Mouse (Mus musculus) limb, embryonic 14.5 days (tissue): Measurements from ENCODE around the gene Fam149b. TPM values are rescaled to one million over a fixed set of nuclear protein-coding genes. Genes with fewer than 3 reads are reported as not detected.

ENCODE experiments used
- ATAC-seq: fragments of 200-750 bp; cut with Nextera tagmentation; 2 replicates; pipeline ENCODE4 v1.8.0; 2017; ENCODE audit warnings: low read depth, moderate number of reproducible peaks, moderate TSS enrichment; ENCODE audit not compliant: low FRiP score
- DNase-seq: peaks from one replicate; pipeline ENCODE4 v3.0.0-alpha.2; 2015; ENCODE audit warnings: low spot score
- H3K27ac ChIP-seq: fragments of 300-500 bp; sonication (generic); replicated peaks from 2 replicates; pipeline ENCODE4 v1.5.1; 2014; ENCODE audit warnings: low read depth, mild to moderate bottlenecking, low read length, moderate library complexity, mixed read lengths
- H3K27me3 ChIP-seq: fragments of 300-500 bp; sonication (generic); 2 replicates; pipeline ENCODE4 v1.6.1; 2014; ENCODE audit warnings: low read length, mixed read lengths; ENCODE audit not compliant: control insufficient read depth, insufficient read depth
- H3K36me3 ChIP-seq: fragments of 300-500 bp; sonication (generic); 2 replicates; pipeline ENCODE4 v1.6.1; 2014; ENCODE audit warnings: mild to moderate bottlenecking, low read length, moderate library complexity, mixed read lengths; ENCODE audit not compliant: control insufficient read depth, insufficient read depth
- H3K4me1 ChIP-seq: fragments of 300-500 bp; sonication (generic); 2 replicates; pipeline ENCODE4 v1.6.1; 2014; ENCODE audit warnings: antibody characterized with exemption, low read length, mixed read lengths; ENCODE audit not compliant: control insufficient read depth, insufficient read depth
- H3K4me2 ChIP-seq: fragments of 300-500 bp; sonication (generic); replicated peaks from 2 replicates; pipeline ENCODE4 v1.6.1; 2014; ENCODE audit warnings: low read depth, mild to moderate bottlenecking, low read length, moderate library complexity; ENCODE audit not compliant: severe bottlenecking
- H3K4me3 ChIP-seq: fragments of 300-500 bp; sonication (generic); replicated peaks from 2 replicates; pipeline ENCODE4 v1.5.1; 2014; ENCODE audit warnings: low read length
- H3K9ac ChIP-seq: fragments of 300-500 bp; sonication (generic); 2 replicates; pipeline ENCODE4 v1.6.1; 2014; ENCODE audit warnings: mild to moderate bottlenecking, low read depth, low read length, moderate library complexity; ENCODE audit not compliant: severe bottlenecking
- H3K9me3 ChIP-seq: fragments of 300-500 bp; sonication (generic); 2 replicates; pipeline ENCODE4 v1.6.1; 2016; ENCODE audit warnings: low read length; ENCODE audit not compliant: control insufficient read depth
- POLR2A ChIP-seq: fragments of 200-500 bp; IDR thresholded peaks from 2 replicates; pipeline ENCODE4 v1.8.0; 2012; ENCODE audit warnings: inconsistent platforms, mild to moderate bottlenecking, moderate library complexity, borderline replicate concordance; ENCODE audit not compliant: insufficient read depth, insufficient read length; ENCODE audit errors: extremely low read depth
- WGBS: fragments of 180-500 bp; shearing (Covaris S2); extraction: QIAGEN DNeasy Blood & Tissue Kit; methylation state at CpG from one replicate; pipeline ENCODE4 v1.1.7; 2014; 5-methylcytosine and 5-hydroxymethylcytosine counted together
- polyA plus RNA-seq, 2 experiments: library from polyadenylated mRNA; depleted of rRNA in 1 of 2; stranded (reverse) in 1 of 2; unstranded in 1 of 2; fragments of >200 nt; fragmentation: Nextera tagmentation in 1 of 2; extraction: Ambion mirVana in 1 of 2; gene quantifications; 2 replicates each; pipeline versions ENCODE4 v1.2.1 to v1.2.3; 2012 to 2014

The Fam149b gene
- polyA plus RNA-seq, 2 experiments = 38.9 to 53.5 TPM

- no peak for TF ChIP-seq POLR2A
- Histone ChIP-seq H3K4me2 (no peak overlapping the region), H3K9me3 (no peaks in the 10 kb centered on the region), H3K9ac (no peak overlapping the region), H3K4me3 (no peak overlapping the region), H3K36me3 (no peaks in the 10 kb centered on the region), H3K27me3 (no peaks in the 10 kb centered on the region), H3K27ac (no peak overlapping the region), H3K4me1 (no peaks in the 10 kb centered on the region)
- ATAC-seq = no peak
- DNase-seq = peak; percentile 15
- 53% methylated on average over 1 of the region's 1 CpGs for WGBS
Observed at GRCm38 (mm10) chr14:20400071-20400470, 52.1 kb downstream of the Fam149b start.

- Histone ChIP-seq H3K27ac (no peak overlapping the region), H3K9me3 (no peaks in the 10 kb centered on the region), H3K4me3 (no peak overlapping the region), H3K4me2 (no peak overlapping the region), H3K36me3 (no peaks in the 10 kb centered on the region), H3K27me3 (no peaks in the 10 kb centered on the region), H3K4me1 (no peaks in the 10 kb centered on the region), H3K9ac (no peak overlapping the region)
- DNase-seq = no peak
- TF ChIP-seq POLR2A = no peak
- no peak for ATAC-seq
- WGBS = 61% methylated on average over 7 of the region's 7 CpGs
Observed at GRCm38 (mm10) chr14:20422257-20422656, 74.3 kb downstream of the Fam149b start.

- H3K4me2 ChIP-seq = no peak overlapping the region
- 89% methylated on average over 6 of the region's 6 CpGs for WGBS
- no peak for TF ChIP-seq POLR2A
Observed at GRCm38 (mm10) chr14:20423046-20423445, 75.1 kb downstream of the Fam149b start.

GRCm38 (mm10) chr14:20428593-20428992 is 80.6 kb downstream of the Fam149b start:
- TF ChIP-seq POLR2A = no peak
- Histone ChIP-seq H3K27me3 (no peaks in the 10 kb centered on the region), H3K4me3 (no peak overlapping the region), H3K27ac (no peak overlapping the region), H3K9me3 (no peaks in the 10 kb centered on the region), H3K9ac (no peak overlapping the region), H3K4me1 (no peaks in the 10 kb centered on the region), H3K4me2 (no peak overlapping the region), H3K36me3 (no peaks in the 10 kb centered on the region)
- WGBS = 24% methylated on average over 1 of the region's 1 CpGs
- ATAC-seq (no peak), DNase-seq (no peak)

More at GRCm38 (mm10) chr14:20423046-20423445, 75.1 kb downstream of the Fam149b start:
- no peak for DNase-seq
- H3K27ac ChIP-seq = no peak overlapping the region
- H3K9me3 ChIP-seq = no peaks in the 10 kb centered on the region
- H3K36me3 ChIP-seq = no peaks in the 10 kb centered on the region
- ATAC-seq = no peak
- no peak overlapping the region for H3K4me3 ChIP-seq
- no peaks in the 10 kb centered on the region for H3K27me3 ChIP-seq
- H3K4me1 ChIP-seq = no peaks in the 10 kb centered on the region
- no peak overlapping the region for H3K9ac ChIP-seq

- no peak overlapping the region for H3K27ac ChIP-seq
- ATAC-seq = no peak
- no peak overlapping the region for H3K4me2 ChIP-seq
- no peaks in the 10 kb centered on the region for H3K4me1 ChIP-seq
- TF ChIP-seq POLR2A = no peak
- no peak for DNase-seq
- H3K36me3 ChIP-seq = no peaks in the 10 kb centered on the region
- H3K4me3 ChIP-seq = no peak overlapping the region
- no peak overlapping the region for H3K9ac ChIP-seq
- H3K9me3 ChIP-seq = no peaks in the 10 kb centered on the region
- WGBS = 53% methylated on average over 1 of the region's 1 CpGs
- no peaks in the 10 kb centered on the region for H3K27me3 ChIP-seq
Observed at GRCm38 (mm10) chr14:20429833-20430232, 81.9 kb downstream of the Fam149b start.

- Histone ChIP-seq H3K9me3 (no peaks in the 10 kb centered on the region), H3K4me3 (no peak overlapping the region), H3K27me3 (no peaks in the 10 kb centered on the region), H3K36me3 (no peaks in the 10 kb centered on the region), H3K27ac (no peak overlapping the region), H3K9ac (no peak overlapping the region), H3K4me1 (no peaks in the 10 kb centered on the region), H3K4me2 (no peak overlapping the region)
- 63% methylated on average over 6 of the region's 6 CpGs for WGBS
- TF ChIP-seq POLR2A = no peak
- DNase-seq (peak; percentile 6), ATAC-seq (no peak)
Observed at GRCm38 (mm10) chr14:20431726-20432125, 83.8 kb downstream of the Fam149b start.
